Mouse (Mus musculus): ENCODE data around the gene a. TPM values are rescaled to one million over a fixed set of nuclear protein-coding genes. Genes with fewer than 3 reads are reported as not detected.
A peak's percentile ranks its signal among the peaks of the same experiment; 100 is the strongest.

Gene a
- polyA plus RNA-seq, 1 experiment from 2014 or later, result 21.4 TPM

GRCm38 (mm10) chr2:154786776-154787175, 4.4 kb upstream of the a start:
- no peak for ATAC-seq (ENCODE audit: insufficient number of reproducible peaks, low FRiP score, low TSS enrichment, low read depth)

GRCm38 (mm10) chr2:154789381-154789780, 1.8 kb upstream of the a start:
- Histone ChIP-seq H3K27ac (no peak overlapping the region), H3K9me3 (no peaks in the 10 kb centered on the region), H3K4me2 (no peak overlapping the region), H3K36me3 (no peaks in the 10 kb centered on the region), H3K4me1 (peaks cover 21% of the 10 kb centered on the region), H3K4me3 (no peak overlapping the region), H3K9ac (no peak overlapping the region), H3K27me3 (no peaks in the 10 kb centered on the region)
- ATAC-seq (ENCODE audit: insufficient number of reproducible peaks, low FRiP score, low TSS enrichment, low read depth), result no peak
- 71% methylated on average over 6 of the region's 6 CpGs for WGBS

More at GRCm38 (mm10) chr2:154786776-154787175, 4.4 kb upstream of the a start:
- Histone ChIP-seq H3K4me3 (no peak overlapping the region), H3K36me3 (no peaks in the 10 kb centered on the region), H3K4me1 (0 out of 2 replicates have a peak, but pooled peaks cover 6% of the 10 kb centered on the region), H3K9me3 (no peaks in the 10 kb centered on the region), H3K4me2 (no peak overlapping the region), H3K27ac (no peak overlapping the region), H3K9ac (no peak overlapping the region), H3K27me3 (no peaks in the 10 kb centered on the region)
- WGBS, result 70% methylated on average over 11 of the region's 11 CpGs

GRCm38 (mm10) chr2:154789977-154790655, 1.1 kb upstream of the a start:
- H3K9me3 ChIP-seq, result no peaks in the 10 kb centered on the region
- no peaks in the 10 kb centered on the region for H3K36me3 ChIP-seq
- ATAC-seq (ENCODE audit: insufficient number of reproducible peaks, low FRiP score, low TSS enrichment, low read depth), result no peak
- peak overlapping the region; percentile 68 for H3K27ac ChIP-seq
- 0 out of 2 replicates have a peak overlapping the region, but pooled peaks have one; percentile 31 for H3K9ac ChIP-seq
- H3K4me1 ChIP-seq, result peaks cover 22% of the 10 kb centered on the region
- H3K4me2 ChIP-seq, result peak overlapping the region; percentile 70
- H3K4me3 ChIP-seq, result peak overlapping the region; percentile 98
- no peaks in the 10 kb centered on the region for H3K27me3 ChIP-seq
- 7% methylated on average over 14 of the region's 14 CpGs for WGBS

GRCm38 (mm10) chr2:154791661-154792642, 750 bp downstream of the a start:
- peak overlapping the region; percentile 70 for H3K4me2 ChIP-seq
- no peaks in the 10 kb centered on the region for H3K9me3 ChIP-seq
- no peaks in the 10 kb centered on the region for H3K36me3 ChIP-seq
- peak overlapping the region; percentile 98 for H3K4me3 ChIP-seq
- ATAC-seq (ENCODE audit: insufficient number of reproducible peaks, low FRiP score, low TSS enrichment, low read depth), result 0 out of 2 replicates have a peak, but pooled peaks have one; percentile 2
- peaks cover 25% of the 10 kb centered on the region for H3K4me1 ChIP-seq
- peak overlapping the region; percentile 99 for H3K27ac ChIP-seq
- peak overlapping the region; percentile 98 for H3K9ac ChIP-seq
- under 1% methylated on average over 62 of the region's 67 CpGs for WGBS
- H3K27me3 ChIP-seq, result no peaks in the 10 kb centered on the region

GRCm38 (mm10) chr2:154803372-154803771, 12.2 kb downstream of the a start:
- Histone ChIP-seq H3K4me3 (no peak overlapping the region), H3K27ac (no peak overlapping the region), H3K4me2 (no peak overlapping the region), H3K9me3 (no peaks in the 10 kb centered on the region), H3K9ac (no peak overlapping the region), H3K27me3 (no peaks in the 10 kb centered on the region), H3K36me3 (0 out of 2 replicates have a peak, but pooled peaks cover 3% of the 10 kb centered on the region), H3K4me1 (peaks cover 14% of the 10 kb centered on the region)
- 72% methylated on average over 1 of the region's 1 CpGs for WGBS
- no peak for ATAC-seq (ENCODE audit: insufficient number of reproducible peaks, low FRiP score, low TSS enrichment, low read depth)

- no peak overlapping the region for H3K27ac ChIP-seq
- no peak overlapping the region for H3K4me2 ChIP-seq
- no peak overlapping the region for H3K4me3 ChIP-seq
- no peak for ATAC-seq (ENCODE audit: insufficient number of reproducible peaks, low FRiP score, low TSS enrichment, low read depth)
- 69% methylated on average over 4 of the region's 4 CpGs for WGBS
- H3K36me3 ChIP-seq, result 0 out of 2 replicates have a peak, but pooled peaks cover 3% of the 10 kb centered on the region
- no peaks in the 10 kb centered on the region for H3K27me3 ChIP-seq
- no peak overlapping the region for H3K9ac ChIP-seq
- no peaks in the 10 kb centered on the region for H3K9me3 ChIP-seq
- H3K4me1 ChIP-seq, result peaks cover 15% of the 10 kb centered on the region
Observed at GRCm38 (mm10) chr2:154803845-154804244, 12.6 kb downstream of the a start.

- H3K9me3 ChIP-seq, result no peaks in the 10 kb centered on the region
- 66% methylated on average over 1 of the region's 1 CpGs for WGBS
- no peak for ATAC-seq (ENCODE audit: insufficient number of reproducible peaks, low FRiP score, low TSS enrichment, low read depth)
- H3K36me3 ChIP-seq, result no peaks in the 10 kb centered on the region
- no peak overlapping the region for H3K4me3 ChIP-seq
- H3K27me3 ChIP-seq, result no peaks in the 10 kb centered on the region
- no peak overlapping the region for H3K9ac ChIP-seq
- no peak overlapping the region for H3K4me2 ChIP-seq
- H3K4me1 ChIP-seq, result peaks cover 36% of the 10 kb centered on the region
- H3K27ac ChIP-seq, result no peak overlapping the region
Observed at GRCm38 (mm10) chr2:154807689-154808088, 16.5 kb downstream of the a start.

- Histone ChIP-seq H3K4me2 (no peak overlapping the region), H3K27me3 (no peaks in the 10 kb centered on the region), H3K27ac (no peak overlapping the region), H3K9me3 (no peaks in the 10 kb centered on the region), H3K9ac (no peak overlapping the region), H3K36me3 (no peaks in the 10 kb centered on the region), H3K4me3 (no peak overlapping the region), H3K4me1 (peaks cover 33% of the 10 kb centered on the region)
- ATAC-seq (ENCODE audit: insufficient number of reproducible peaks, low FRiP score, low TSS enrichment, low read depth), result no peak
- 34% methylated on average over 1 of the region's 1 CpGs for WGBS
Observed at GRCm38 (mm10) chr2:154809107-154809762, 18.0 kb downstream of the a start.

- H3K27ac ChIP-seq, result no peak overlapping the region
- no peaks in the 10 kb centered on the region for H3K27me3 ChIP-seq
- no peaks in the 10 kb centered on the region for H3K36me3 ChIP-seq
- H3K9ac ChIP-seq, result no peak overlapping the region
- 27% methylated on average over 1 of the region's 1 CpGs for WGBS
- H3K4me3 ChIP-seq, result no peak overlapping the region
- H3K9me3 ChIP-seq, result no peaks in the 10 kb centered on the region
- no peak for ATAC-seq (ENCODE audit: insufficient number of reproducible peaks, low FRiP score, low TSS enrichment, low read depth)
- peaks cover 33% of the 10 kb centered on the region for H3K4me1 ChIP-seq
- H3K4me2 ChIP-seq, result no peak overlapping the region
Observed at GRCm38 (mm10) chr2:154810821-154811220, 19.6 kb downstream of the a start.

GRCm38 (mm10) chr2:154813426-154813825, 22.2 kb downstream of the a start:
- Histone ChIP-seq H3K36me3 (no peaks in the 10 kb centered on the region), H3K4me3 (no peak overlapping the region), H3K27me3 (no peaks in the 10 kb centered on the region), H3K4me2 (no peak overlapping the region), H3K9me3 (no peaks in the 10 kb centered on the region), H3K9ac (no peak overlapping the region), H3K27ac (no peak overlapping the region), H3K4me1 (peaks cover 36% of the 10 kb centered on the region)
- 89% methylated on average over 2 of the region's 2 CpGs for WGBS
- no peak for ATAC-seq (ENCODE audit: insufficient number of reproducible peaks, low FRiP score, low TSS enrichment, low read depth)

GRCm38 (mm10) chr2:154817089-154817488, 25.9 kb downstream of the a start:
- Histone ChIP-seq H3K4me3 (no peak overlapping the region), H3K9ac (no peak overlapping the region), H3K36me3 (no peaks in the 10 kb centered on the region), H3K4me1 (peaks cover 24% of the 10 kb centered on the region), H3K4me2 (no peak overlapping the region), H3K9me3 (no peaks in the 10 kb centered on the region), H3K27ac (no peak overlapping the region), H3K27me3 (no peaks in the 10 kb centered on the region)
- WGBS, result 41% methylated on average over 3 of the region's 3 CpGs
- no peak for ATAC-seq (ENCODE audit: insufficient number of reproducible peaks, low FRiP score, low TSS enrichment, low read depth)

All from limb, embryonic 15.5 days (tissue).